Mouse (Mus musculus): ENCODE measurements around the gene Psen2. TPM values are rescaled to one million over a fixed set of nuclear protein-coding genes. Genes with fewer than 3 reads are reported as not detected.

Psen2 gene
- total RNA-seq (2021) = 10 to 100 TPM; 17.2 to 22.2 TPM
- long read RNA-seq, experiment 1, partial matches to known transcripts = 5 of 13 reads
- long read RNA-seq, experiment 1, other reads (novel, unspliced or antisense) = 5 of 13 reads
- long read RNA-seq, experiment 2, partial matches to known transcripts = 1 of 9 reads
- long read RNA-seq, experiment 2, other reads (novel, unspliced or antisense) = 4 of 9 reads

- no peak for DNase-seq (ENCODE audit: low spot score in 2 of 2)
- peak; percentile 76 for TF ChIP-seq CTCF (conservative IDR thresholded peaks at IDR 0.05)
- Histone ChIP-seq H3K4me3 (no peak within 1 kb of the TSS), H3K27ac (no peak within 1 kb of the TSS)
Observed at GRCm38 (mm10) chr1:180263364-180263997, at the start of gene Psen2. TSS of gene Psen2 (minus strand) at chr1:180263438.

DNA sequence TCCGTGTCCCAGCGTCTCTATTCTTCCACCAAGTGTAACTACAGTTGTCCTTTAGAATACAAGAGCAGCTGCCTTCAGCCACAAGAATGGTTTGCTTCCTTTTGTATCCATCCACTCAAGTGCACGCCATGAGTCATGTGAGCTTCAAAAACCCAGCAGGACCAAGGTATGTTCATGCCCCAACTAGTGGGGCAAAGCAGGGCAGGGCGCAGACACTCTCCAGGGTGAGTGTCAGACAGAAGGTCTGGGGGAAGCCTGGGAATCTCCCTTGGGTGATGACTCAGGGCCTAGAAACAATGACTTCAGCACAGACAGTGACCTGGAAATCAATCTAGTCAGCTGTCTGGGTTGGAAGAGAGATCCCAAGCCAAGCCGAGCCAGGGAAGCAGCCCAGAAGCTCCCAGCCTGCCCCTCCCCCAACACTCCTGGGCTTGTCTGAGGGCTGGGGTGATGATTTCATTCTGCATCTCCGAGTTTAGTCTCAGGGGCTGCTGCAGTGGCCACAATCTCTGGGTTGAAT lies 49.6 kb upstream of the Psen2 start:
- no peak for DNase-seq (ENCODE audit: low spot score in 2 of 2)
- TF ChIP-seq CTCF (conservative IDR thresholded peaks at IDR 0.05) = no peak
- H3K4me3 ChIP-seq = no peak overlapping the region
- no peak overlapping the region for H3K27ac ChIP-seq

DNA sequence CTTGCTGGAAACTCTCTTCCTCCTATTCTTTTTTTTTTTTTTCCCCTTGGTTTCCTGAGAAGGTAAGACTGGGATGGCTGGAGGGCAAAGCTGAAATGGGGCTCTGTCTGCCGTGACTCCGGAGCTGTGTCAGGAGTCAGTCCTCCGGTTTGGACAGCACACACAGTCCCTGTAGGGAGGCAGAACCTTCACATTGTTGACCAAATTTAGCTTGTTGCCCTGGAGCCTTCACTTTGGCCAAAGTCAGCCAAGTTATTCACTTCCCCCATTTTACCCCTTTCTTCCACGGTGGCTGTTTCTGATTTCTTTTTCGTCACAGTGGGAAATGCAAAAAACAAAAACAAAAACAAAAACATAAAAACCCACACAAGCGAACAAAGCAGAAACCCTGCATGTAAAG lies 49.0 kb upstream of the Psen2 start:
- no peak for TF ChIP-seq CTCF (conservative IDR thresholded peaks at IDR 0.05)
- Histone ChIP-seq H3K27ac (no peak overlapping the region), H3K4me3 (no peak overlapping the region)
- no peak for DNase-seq (ENCODE audit: low spot score in 2 of 2)

DNA sequence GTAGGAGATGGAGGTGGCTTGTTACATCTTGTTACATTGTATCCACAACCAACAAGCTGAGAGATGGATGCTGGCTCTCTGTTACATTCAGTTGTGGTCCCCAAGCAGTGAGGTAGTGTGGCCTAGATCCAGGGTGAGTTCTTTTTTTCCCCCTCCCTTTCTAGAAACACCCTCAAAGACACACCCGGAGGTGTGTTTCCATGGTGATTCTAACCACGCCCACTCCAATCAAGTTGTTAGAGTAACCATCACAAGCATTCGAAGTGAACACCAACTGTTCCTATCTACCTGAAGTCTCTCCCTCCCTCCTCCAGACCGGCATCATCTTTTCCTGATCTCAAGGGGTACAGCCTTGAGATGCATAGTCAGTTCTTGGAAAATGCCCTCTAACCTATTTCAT lies 45.7 kb upstream of the Psen2 start:
- no peak overlapping the region for H3K4me3 ChIP-seq
- no peak for TF ChIP-seq CTCF (conservative IDR thresholded peaks at IDR 0.05)
- no peak overlapping the region for H3K27ac ChIP-seq
- no peak for DNase-seq (ENCODE audit: low spot score in 2 of 2)

- TF ChIP-seq CTCF (conservative IDR thresholded peaks at IDR 0.05) = no peak
Observed at GRCm38 (mm10) chr1:180307661-180308060, 44.4 kb upstream of the Psen2 start.

DNA sequence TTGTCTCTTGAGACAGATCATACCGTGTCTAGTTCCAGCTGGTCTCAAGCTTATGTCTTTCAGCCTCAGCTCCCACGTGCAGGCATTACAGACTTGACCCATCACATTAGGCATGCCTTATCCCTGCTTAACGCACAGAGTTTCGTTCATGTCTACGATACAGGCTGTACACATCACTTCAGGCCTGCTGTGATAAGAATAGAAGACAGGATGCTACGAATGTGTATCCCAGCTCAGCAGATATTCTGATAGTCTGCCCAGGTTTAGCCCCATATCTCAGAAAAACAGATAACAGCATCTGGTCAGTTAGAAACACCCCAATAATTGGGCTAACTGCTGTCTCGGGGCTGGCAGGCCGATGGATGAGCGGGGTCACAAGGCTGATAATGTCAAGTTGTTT lies 43.7 kb upstream of the Psen2 start:
- no peak for DNase-seq (ENCODE audit: low spot score in 2 of 2)
- Histone ChIP-seq H3K4me3 (no peak overlapping the region), H3K27ac (no peak overlapping the region)
- no peak for TF ChIP-seq CTCF (conservative IDR thresholded peaks at IDR 0.05)

More at GRCm38 (mm10) chr1:180307661-180308060, 44.4 kb upstream of the Psen2 start:
- no peak overlapping the region for H3K27ac ChIP-seq
- H3K4me3 ChIP-seq = no peak overlapping the region
- DNase-seq (ENCODE audit: low spot score in 2 of 2) = no peak

GRCm38 (mm10) chr1:180303600-180303999 lies 40.4 kb upstream of the Psen2 start:
- H3K4me3 ChIP-seq = no peak overlapping the region
- TF ChIP-seq CTCF (conservative IDR thresholded peaks at IDR 0.05) = no peak
- no peak overlapping the region for H3K27ac ChIP-seq
- DNase-seq (ENCODE audit: low spot score in 2 of 2) = no peak

GRCm38 (mm10) chr1:180302253-180303120 lies 39.2 kb upstream of the Psen2 start:
- no peak for TF ChIP-seq CTCF (conservative IDR thresholded peaks at IDR 0.05)
- peak overlapping the region; percentile 23; the same call in 1 of the 2 replicates for H3K27ac ChIP-seq
- H3K4me3 ChIP-seq = no peak overlapping the region
- no peak for DNase-seq (ENCODE audit: low spot score in 2 of 2)

DNA sequence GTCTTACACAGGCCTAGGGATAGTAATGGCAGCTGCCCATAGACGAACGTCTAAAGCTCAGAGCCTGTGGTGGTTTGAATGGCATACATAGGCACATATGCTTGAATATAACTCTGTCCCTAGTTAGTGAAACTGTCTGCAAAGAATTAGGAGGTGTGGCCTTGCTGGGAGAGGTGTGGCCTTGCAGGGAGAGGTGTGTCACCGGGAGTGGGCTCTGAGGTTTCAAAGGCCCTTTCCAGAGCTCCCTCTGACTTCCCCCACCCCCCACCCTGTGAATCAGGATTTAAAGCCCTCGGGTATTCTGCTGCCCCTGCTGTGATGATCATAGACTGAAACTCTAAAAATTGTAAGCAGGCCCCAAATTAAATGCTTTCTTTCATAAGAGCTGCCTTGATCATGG lies 37.8 kb upstream of the Psen2 start:
- Histone ChIP-seq H3K4me3 (no peak overlapping the region), H3K27ac (no peak overlapping the region)
- DNase-seq (ENCODE audit: low spot score in 2 of 2) = no peak
- no peak for TF ChIP-seq CTCF (conservative IDR thresholded peaks at IDR 0.05)

DNA sequence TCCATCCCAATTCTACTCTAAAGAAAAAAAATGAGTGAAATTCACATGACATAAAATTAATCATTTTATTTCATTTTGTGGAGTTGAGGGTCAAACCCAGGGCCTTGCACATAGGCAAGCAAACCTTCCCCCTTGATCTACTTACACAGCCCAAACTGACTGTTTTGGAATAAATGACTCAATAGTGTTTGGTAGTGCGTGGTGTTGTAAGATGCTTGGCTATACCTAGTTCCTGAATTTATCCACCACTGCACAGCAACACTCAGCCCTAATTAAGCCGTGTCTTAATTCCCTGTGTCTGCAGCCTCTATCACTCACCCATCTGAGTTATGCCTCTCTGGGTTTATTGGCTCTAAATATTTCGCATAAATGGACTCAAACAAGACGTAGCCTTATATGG lies 37.1 kb upstream of the Psen2 start:
- no peak for DNase-seq (ENCODE audit: low spot score in 2 of 2)
- Histone ChIP-seq H3K4me3 (no peak overlapping the region), H3K27ac (no peak overlapping the region)
- no peak for TF ChIP-seq CTCF (conservative IDR thresholded peaks at IDR 0.05)

DNA sequence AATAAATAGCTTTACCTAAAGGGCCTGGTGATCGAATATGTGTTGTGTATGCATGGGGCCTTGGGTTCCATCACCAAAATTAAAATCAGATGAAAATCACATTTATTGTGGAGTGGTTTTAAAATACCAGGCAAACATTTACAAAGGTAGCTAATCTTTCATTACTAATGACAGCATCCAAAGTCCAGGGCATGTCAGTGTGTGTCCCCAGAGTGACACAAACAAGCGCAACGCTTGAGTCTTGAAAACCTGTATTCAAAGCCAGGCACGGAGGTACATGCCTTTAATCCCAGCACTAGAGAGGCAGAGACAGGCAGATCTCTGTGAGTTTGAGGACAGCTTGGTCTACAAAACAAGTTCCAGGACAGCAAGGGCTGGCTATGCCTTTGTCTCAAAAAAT lies 36.5 kb upstream of the Psen2 start:
- no peak for DNase-seq (ENCODE audit: low spot score in 2 of 2)
- Histone ChIP-seq H3K27ac (no peak overlapping the region), H3K4me3 (no peak overlapping the region)
- TF ChIP-seq CTCF (conservative IDR thresholded peaks at IDR 0.05) = no peak

- no peak for DNase-seq (ENCODE audit: low spot score in 2 of 2)
- H3K4me3 ChIP-seq = no peak overlapping the region
- H3K27ac ChIP-seq = no peak overlapping the region
- no peak for TF ChIP-seq CTCF (conservative IDR thresholded peaks at IDR 0.05)
Observed at GRCm38 (mm10) chr1:180296088-180296487, 32.9 kb upstream of the Psen2 start.

DNA sequence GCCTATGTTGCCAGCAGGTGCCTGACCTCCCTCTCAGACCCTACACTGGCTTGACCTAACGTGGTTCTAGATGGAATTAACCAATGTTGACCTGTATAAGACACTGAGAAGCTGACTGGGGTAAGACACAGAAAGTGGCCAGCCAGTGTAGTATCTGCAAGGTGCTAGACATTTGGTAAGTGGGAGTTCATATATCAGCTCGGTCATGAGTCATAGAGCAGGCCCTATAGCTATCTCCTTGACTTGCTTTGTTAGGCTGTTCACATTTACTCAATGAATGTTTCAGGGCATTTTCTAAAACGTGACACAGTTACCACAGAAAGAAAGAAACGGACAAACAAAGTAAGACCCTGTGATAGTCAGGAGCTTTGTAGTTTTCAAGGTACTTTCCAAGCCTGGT lies 27.1 kb upstream of the Psen2 start:
- DNase-seq (ENCODE audit: low spot score in 2 of 2) = no peak
- H3K4me3 ChIP-seq = no peak overlapping the region
- TF ChIP-seq CTCF (conservative IDR thresholded peaks at IDR 0.05) = no peak
- no peak overlapping the region for H3K27ac ChIP-seq
